Mouse (Mus musculus) kidney, adult 2 months (tissue): ENCODE results near the gene Ceacam10. TPM values are rescaled to one million over a fixed set of nuclear protein-coding genes. Genes with fewer than 3 reads are reported as not detected.
A peak's percentile ranks its signal among the peaks of the same experiment; 100 is the strongest.
"Not testable (repeated sequence)": the region's sequence is repeated elsewhere in the genome, so short reads cannot be mapped to it uniquely, and the experiment has no call there.

Experiments used
- DNase-seq: peaks from one replicate; pipeline ENCODE4 v3.0.0; 2021
- H3K27ac ChIP-seq: fragments of 200-500 bp; 2 replicates; pipeline ENCODE4 v1.5.1; 2012; ENCODE audit warnings: low read depth, low read length, control low read depth, inconsistent platforms; ENCODE audit not compliant: insufficient read depth
- H3K27me3 ChIP-seq: fragments of 200-500 bp; replicated peaks from 2 replicates; pipeline ENCODE4 v1.6.1; 2012; ENCODE audit warnings: mild to moderate bottlenecking, moderate library complexity, low read length, inconsistent platforms; ENCODE audit not compliant: control insufficient read depth, insufficient read depth
- H3K36me3 ChIP-seq: fragments of 200-500 bp; 2 replicates; pipeline ENCODE4 v1.6.1; 2012; ENCODE audit warnings: mild to moderate bottlenecking, moderate library complexity, low read length, inconsistent platforms; ENCODE audit not compliant: control insufficient read depth, insufficient read depth
- H3K4me1 ChIP-seq: fragments of 200-500 bp; 2 replicates; pipeline ENCODE4 v1.6.1; 2011; ENCODE audit warnings: low read length; ENCODE audit not compliant: control insufficient read depth, insufficient read depth
- H3K4me3 ChIP-seq: fragments of 200-500 bp; 2 replicates; pipeline ENCODE4 v1.5.1; 2011; ENCODE audit warnings: mild to moderate bottlenecking, low read depth, low read length, control low read depth; ENCODE audit not compliant: insufficient read depth
- CTCF ChIP-seq: fragments of 200-500 bp; conservative IDR thresholded peaks from 2 replicates; pipeline ENCODE4 v1.5.1; 2011; ENCODE audit warnings: low read depth, mild to moderate bottlenecking, control low read depth, low read length, moderate library complexity, mixed read lengths; ENCODE audit not compliant: insufficient read depth, insufficient read length
- POLR2A ChIP-seq: fragments of 200-500 bp; IDR thresholded peaks from one replicate; pipeline ENCODE4 v1.6.1; 2011; ENCODE audit warnings: low read depth, low read length, control low read depth
- WGBS: fragments of 180-500 bp; shearing (Covaris S2); methylation state at CpG from one replicate; pipeline ENCODE4 v1.1.7; 2018; 5-methylcytosine and 5-hydroxymethylcytosine counted together
- polyA plus RNA-seq: library from polyadenylated mRNA; depleted of rRNA; stranded (reverse); fragments of >200 nt; gene quantifications from 2 replicates; pipeline ENCODE4 v1.2.3, GENCODE M21; 2012; rRNA removed

Gene Ceacam10
- polyA plus RNA-seq, result not detected in 2 replicates

- H3K4me3 ChIP-seq, H3K4me1 ChIP-seq, H3K36me3 ChIP-seq, H3K27ac ChIP-seq, H3K27me3 ChIP-seq, DNase-seq: not testable (repeated sequence)
- 21% methylated on average over 4 of the region's 4 CpGs for WGBS
Observed at GRCm38 (mm10) chr7:24776918-24777317, at the start of gene Ceacam10. Gene Ceacam10 (plus strand): TSS chr7:24777206.

GRCm38 (mm10) chr7:24735970-24736670, 40.9 kb upstream of the Ceacam10 start:
- Histone ChIP-seq H3K27ac (no peak overlapping the region), H3K4me3 (no peak overlapping the region), H3K27me3 (no peaks in the 10 kb centered on the region), H3K36me3 (no peaks in the 10 kb centered on the region), H3K4me1 (no peaks in the 10 kb centered on the region)
- WGBS, result 15% methylated on average over 17 of the region's 17 CpGs
- DNase-seq, result peak; percentile 17
- TF ChIP-seq POLR2A (no peak), CTCF (no peak)

GRCm38 (mm10) chr7:24750695-24751094, 26.3 kb upstream of the Ceacam10 start:
- no peak overlapping the region for H3K27ac ChIP-seq
- no peak overlapping the region for H3K4me3 ChIP-seq
- no peaks in the 10 kb centered on the region for H3K4me1 ChIP-seq
- 34% methylated on average over 4 of the region's 4 CpGs for WGBS
- no peak for TF ChIP-seq POLR2A
- no peak for TF ChIP-seq CTCF
- no peaks in the 10 kb centered on the region for H3K27me3 ChIP-seq
- no peak for DNase-seq
- no peaks in the 10 kb centered on the region for H3K36me3 ChIP-seq

GRCm38 (mm10) chr7:24751610-24752009, 25.4 kb upstream of the Ceacam10 start:
- Histone ChIP-seq H3K27me3 (no peaks in the 10 kb centered on the region), H3K36me3 (no peaks in the 10 kb centered on the region), H3K4me3 (no peak overlapping the region), H3K27ac (no peak overlapping the region), H3K4me1 (no peaks in the 10 kb centered on the region)
- no peak for DNase-seq
- 31% methylated on average over 2 of the region's 2 CpGs for WGBS
- TF ChIP-seq POLR2A (no peak), CTCF (no peak)

- H3K36me3 ChIP-seq, result no peaks in the 10 kb centered on the region
- 72% methylated on average over 5 of the region's 5 CpGs for WGBS
- TF ChIP-seq CTCF (no peak), POLR2A (no peak)
- no peaks in the 10 kb centered on the region for H3K27me3 ChIP-seq
- no peaks in the 10 kb centered on the region for H3K4me1 ChIP-seq
- H3K4me3 ChIP-seq, result no peak overlapping the region
- H3K27ac ChIP-seq, result no peak overlapping the region
- no peak for DNase-seq
Observed at GRCm38 (mm10) chr7:24753476-24753875, 23.5 kb upstream of the Ceacam10 start.

GRCm38 (mm10) chr7:24758520-24758919, 18.5 kb upstream of the Ceacam10 start:
- Histone ChIP-seq H3K4me1 (no peaks in the 10 kb centered on the region), H3K27me3 (no peaks in the 10 kb centered on the region), H3K36me3 (no peaks in the 10 kb centered on the region), H3K4me3 (no peak overlapping the region), H3K27ac (no peak overlapping the region)
- TF ChIP-seq CTCF (no peak), POLR2A (no peak)
- WGBS, result 67% methylated on average over 1 of the region's 1 CpGs
- DNase-seq, result no peak

- TF ChIP-seq POLR2A (no peak), CTCF (no peak)
- 52% methylated on average over 6 of the region's 6 CpGs for WGBS
- H3K27me3 ChIP-seq, result no peaks in the 10 kb centered on the region
- no peak for DNase-seq
- H3K27ac ChIP-seq, result no peak within 1 kb of the TSS
- no peaks in the 10 kb centered on the region for H3K4me1 ChIP-seq
- no peaks in the 10 kb centered on the region for H3K36me3 ChIP-seq
- no peak within 1 kb of the TSS for H3K4me3 ChIP-seq
Observed at GRCm38 (mm10) chr7:24760211-24760610, 16.8 kb upstream of the Ceacam10 start, which contains the start of gene Cd177. Gene Cd177 (minus strand): TSS chr7:24760311.

GRCm38 (mm10) chr7:24761161-24761560, 15.8 kb upstream of the Ceacam10 start:
- Histone ChIP-seq H3K36me3 (no peaks in the 10 kb centered on the region), H3K27ac (no peak overlapping the region), H3K4me1 (no peaks in the 10 kb centered on the region), H3K4me3 (no peak overlapping the region), H3K27me3 (no peaks in the 10 kb centered on the region)
- DNase-seq, result no peak
- TF ChIP-seq POLR2A (no peak), CTCF (no peak)
- WGBS, result 76% methylated on average over 6 of the region's 6 CpGs
